Mouse (Mus musculus) MEL (cell line): ENCODE data around the gene Naif1. TPM values are rescaled to one million over a fixed set of nuclear protein-coding genes. Genes with fewer than 3 reads are reported as not detected.

Source experiments
- DNase-seq: peaks from one replicate; pipeline ENCODE4 v3.0.0; 2011; ENCODE audit warnings: low read depth, low spot score
- H3K27ac ChIP-seq: 2 replicates; pipeline ENCODE4 v1.5.1; 2012; ENCODE audit warnings: low read depth, mild to moderate bottlenecking, control low read depth, low read length, moderate library complexity; ENCODE audit not compliant: control insufficient read depth
- H3K27me3 ChIP-seq, 2 experiments: fragments of 150-350 bp in 1 of 2; sonication (generic) in 1 of 2; 2 replicates each; pipeline ENCODE4 v1.6.1; 2012; ENCODE audit warnings: low read length in 2 of 2, mild to moderate bottlenecking in 2 of 2, improper control_type of control experiment in 1 of 2, moderate library complexity in 1 of 2; ENCODE audit not compliant: insufficient read depth in 2 of 2, control insufficient read depth in 1 of 2
- H3K36me3 ChIP-seq, 2 experiments: 2 replicates each; pipeline ENCODE4 v1.6.1; 2012 to 2014; ENCODE audit warnings: low read length in 2 of 2, improper control_type of control experiment in 1 of 2, inconsistent platforms in 1 of 2, mild to moderate bottlenecking in 1 of 2; ENCODE audit not compliant: insufficient read depth in 2 of 2, control insufficient read depth in 1 of 2
- H3K4me1 ChIP-seq, 2 experiments: fragments of 150-350 bp in 1 of 2; sonication (generic) in 1 of 2; 2 replicates each; pipeline ENCODE4 v1.6.1; 2012; ENCODE audit warnings: low read length in 2 of 2, improper control_type of control experiment in 1 of 2, mild to moderate bottlenecking in 1 of 2; ENCODE audit not compliant: insufficient read depth in 2 of 2, control insufficient read depth in 1 of 2
- H3K4me3 ChIP-seq, 2 experiments: fragments of 150-350 bp in 1 of 2; sonication (generic) in 1 of 2; 2 replicates each; pipeline ENCODE4 v1.5.1; 2012; ENCODE audit warnings: low read depth in 2 of 2, low read length in 2 of 2, mild to moderate bottlenecking in 2 of 2, moderate library complexity in 2 of 2, control low read depth in 1 of 2, improper control_type of control experiment in 1 of 2; ENCODE audit not compliant: control insufficient read depth in 1 of 2, insufficient read depth in 1 of 2
- H3K79me2 ChIP-seq: 2 replicates; pipeline ENCODE4 v1.6.1; 2012; ENCODE audit warnings: mild to moderate bottlenecking, low read length, moderate library complexity; ENCODE audit not compliant: control insufficient read depth, poor library complexity, insufficient read depth
- H3K9ac ChIP-seq: 2 replicates; pipeline ENCODE4 v1.6.1; 2012; ENCODE audit warnings: low read depth, mild to moderate bottlenecking, control low read depth, low read length, moderate library complexity; ENCODE audit not compliant: control insufficient read depth, poor library complexity, severe bottlenecking
- H3K9me3 ChIP-seq: fragments of 150-350 bp; sonication (generic); replicated peaks from 2 replicates; pipeline ENCODE4 v1.6.1; 2012; ENCODE audit warnings: mild to moderate bottlenecking, low read length, improper control_type of control experiment, moderate library complexity; ENCODE audit not compliant: insufficient read depth
- BHLHE40 ChIP-seq: IDR thresholded peaks from 2 replicates; pipeline ENCODE4 v1.6.1; 2012; ENCODE audit warnings: low read depth, mild to moderate bottlenecking, inconsistent platforms, low read length, improper control_type of control experiment, borderline replicate concordance
- CHD1 ChIP-seq: IDR thresholded peaks from 2 replicates; pipeline ENCODE4 v1.6.1; 2012; ENCODE audit warnings: low read depth, mild to moderate bottlenecking, inconsistent platforms, low read length, improper control_type of control experiment
- CHD2 ChIP-seq: IDR thresholded peaks from 2 replicates; pipeline ENCODE4 v1.6.1; 2011; ENCODE audit warnings: low read length, improper control_type of control experiment
- CTCF ChIP-seq, 3 experiments: IDR thresholded peaks in 2 of 3; conservative IDR thresholded peaks in 1 of 3; 2 replicates each; pipeline ENCODE4 v1.5.1; 2011 to 2012; ENCODE audit warnings: low read length in 3 of 3, low read depth in 2 of 3, mild to moderate bottlenecking in 2 of 3, improper control_type of control experiment in 1 of 3, inconsistent platforms in 1 of 3, mixed read lengths in 1 of 3, moderate library complexity in 1 of 3; ENCODE audit not compliant: control insufficient read depth in 1 of 3, insufficient read depth in 1 of 3, poor library complexity in 1 of 3, severe bottlenecking in 1 of 3
- E2F4 ChIP-seq: IDR thresholded peaks from 2 replicates; pipeline ENCODE4 v1.6.1; 2011; ENCODE audit warnings: low read depth, low read length, improper control_type of control experiment, borderline replicate concordance
- ELF1 ChIP-seq: IDR thresholded peaks from 2 replicates; pipeline ENCODE4 v1.6.1; 2014; ENCODE audit warnings: low read depth, mild to moderate bottlenecking, inconsistent platforms, low read length, improper control_type of control experiment, moderate library complexity
- EP300 ChIP-seq, 2 experiments: IDR thresholded peaks; 2 replicates each; pipeline ENCODE4 v1.6.1; 2011; ENCODE audit warnings: improper control_type of control experiment in 2 of 2, low read length in 2 of 2, low read depth in 1 of 2, mild to moderate bottlenecking in 1 of 2
- ETS1 ChIP-seq: IDR thresholded peaks from 2 replicates; pipeline ENCODE4 v1.6.1; 2012; ENCODE audit warnings: low read depth, mild to moderate bottlenecking, inconsistent platforms, low read length, improper control_type of control experiment, moderate library complexity
- GATA1 ChIP-seq: IDR thresholded peaks from 2 replicates; pipeline ENCODE4 v1.6.1; 2011; ENCODE audit warnings: low read depth, low read length, improper control_type of control experiment
- HCFC1 ChIP-seq: IDR thresholded peaks from 2 replicates; pipeline ENCODE4 v1.6.1; 2012; ENCODE audit warnings: low read depth, mild to moderate bottlenecking, inconsistent platforms, low read length, improper control_type of control experiment, moderate library complexity
- JUND ChIP-seq: IDR thresholded peaks from 2 replicates; pipeline ENCODE4 v1.6.1; 2011; ENCODE audit warnings: low read depth, mild to moderate bottlenecking, improper control_type of control experiment, low read length
- KAT2A ChIP-seq: conservative IDR thresholded peaks from 2 replicates; pipeline ENCODE4 v1.6.1; 2012; ENCODE audit warnings: low read depth, low read length, improper control_type of control experiment, inconsistent platforms
- MAX ChIP-seq: IDR thresholded peaks from 2 replicates; pipeline ENCODE4 v1.6.1; 2011; ENCODE audit warnings: low read length, improper control_type of control experiment
- MAZ ChIP-seq: IDR thresholded peaks from 2 replicates; pipeline ENCODE4 v1.6.1; 2012; ENCODE audit warnings: low read depth, mild to moderate bottlenecking, inconsistent platforms, low read length, improper control_type of control experiment
- MEF2A ChIP-seq: IDR thresholded peaks from 2 replicates; pipeline ENCODE4 v1.6.1; 2014; ENCODE audit warnings: low read depth, mild to moderate bottlenecking, inconsistent platforms, low read length, improper control_type of control experiment; ENCODE audit not compliant: poor library complexity, insufficient replicate concordance, severe bottlenecking; ENCODE audit errors: extremely low read depth
- MXI1 ChIP-seq: IDR thresholded peaks from 2 replicates; pipeline ENCODE4 v1.6.1; 2011; ENCODE audit warnings: mild to moderate bottlenecking, low read depth, low read length, improper control_type of control experiment
- MYB ChIP-seq: IDR thresholded peaks from 2 replicates; pipeline ENCODE4 v1.6.1; 2011; ENCODE audit warnings: mild to moderate bottlenecking, low read depth, low read length, improper control_type of control experiment
- MYC ChIP-seq: IDR thresholded peaks from 2 replicates; pipeline ENCODE4 v1.6.1; 2011; ENCODE audit warnings: low read depth, mild to moderate bottlenecking, low read length, improper control_type of control experiment, moderate library complexity
- NELFE ChIP-seq: IDR thresholded peaks from 2 replicates; pipeline ENCODE4 v1.6.1; 2011; ENCODE audit warnings: low read depth, low read length, improper control_type of control experiment
- POLR2A ChIP-seq, 2 experiments: IDR thresholded peaks; 2 replicates each; pipeline ENCODE4 v1.6.1; 2011 to 2012; ENCODE audit warnings: low read length in 2 of 2, mild to moderate bottlenecking in 2 of 2, control low read depth in 1 of 2, improper control_type of control experiment in 1 of 2, low read depth in 1 of 2, moderate library complexity in 1 of 2; ENCODE audit not compliant: control insufficient read depth in 1 of 2, insufficient read depth in 1 of 2, poor library complexity in 1 of 2
- POLR2AphosphoS2 ChIP-seq: IDR thresholded peaks from 2 replicates; pipeline ENCODE4 v1.6.1; 2011; ENCODE audit warnings: low read length, improper control_type of control experiment
- POLR2AphosphoS5 ChIP-seq: IDR thresholded peaks from 2 replicates; pipeline ENCODE4 v1.6.1; 2012; ENCODE audit warnings: low read depth, borderline replicate concordance, mild to moderate bottlenecking, inconsistent platforms, low read length, moderate library complexity, mixed read lengths
- RAD21 ChIP-seq: IDR thresholded peaks from 2 replicates; pipeline ENCODE4 v1.6.1; 2011; ENCODE audit warnings: mild to moderate bottlenecking, low read depth, low read length, improper control_type of control experiment
- RCOR1 ChIP-seq: IDR thresholded peaks from 2 replicates; pipeline ENCODE4 v1.6.1; 2012; ENCODE audit warnings: low read depth, mild to moderate bottlenecking, inconsistent platforms, low read length, improper control_type of control experiment
- SMC3 ChIP-seq: IDR thresholded peaks from 2 replicates; pipeline ENCODE4 v1.6.1; 2011; ENCODE audit warnings: low read depth, low read length, improper control_type of control experiment
- TAL1 ChIP-seq: IDR thresholded peaks from 2 replicates; pipeline ENCODE4 v1.6.1; 2012; ENCODE audit warnings: mild to moderate bottlenecking, inconsistent platforms, low read length, moderate library complexity, mixed read lengths
- TBP ChIP-seq: IDR thresholded peaks from 2 replicates; pipeline ENCODE4 v1.8.0; 2011; ENCODE audit warnings: low read depth, low read length, improper control_type of control experiment
- TCF12 ChIP-seq: IDR thresholded peaks from 2 replicates; pipeline ENCODE4 v1.6.1; 2014; ENCODE audit warnings: low read depth, mild to moderate bottlenecking, inconsistent platforms, low read length, improper control_type of control experiment, moderate library complexity
- UBTF ChIP-seq: IDR thresholded peaks from 2 replicates; pipeline ENCODE4 v1.6.1; 2012; ENCODE audit warnings: low read depth, mild to moderate bottlenecking, inconsistent platforms, low read length, improper control_type of control experiment, moderate library complexity, borderline replicate concordance; ENCODE audit not compliant: insufficient read depth
- USF1 ChIP-seq: IDR thresholded peaks from 2 replicates; pipeline ENCODE4 v1.6.1; 2014; ENCODE audit warnings: low read depth, mild to moderate bottlenecking, inconsistent platforms, low read length, improper control_type of control experiment, moderate library complexity
- ZKSCAN1 ChIP-seq: IDR thresholded peaks from 2 replicates; pipeline ENCODE4 v1.6.1; 2012; ENCODE audit warnings: low read depth, mild to moderate bottlenecking, inconsistent platforms, low read length, improper control_type of control experiment, moderate library complexity
- ZMIZ1 ChIP-seq: IDR thresholded peaks from 2 replicates; pipeline ENCODE4 v1.6.1; 2012; ENCODE audit warnings: low read depth, mild to moderate bottlenecking, inconsistent platforms, low read length, improper control_type of control experiment, moderate library complexity
- ZNF384 ChIP-seq: IDR thresholded peaks from 2 replicates; pipeline ENCODE4 v1.6.1; 2012; ENCODE audit warnings: low read depth, mild to moderate bottlenecking, inconsistent platforms, low read length, improper control_type of control experiment
- polyA plus RNA-seq, 2 experiments: library from polyadenylated mRNA; stranded (reverse) in 1 of 2; unstranded in 1 of 2; fragments of >175 nt in 1 of 2; fragments of >200 nt in 1 of 2; gene quantifications; 2 replicates each; pipeline versions ENCODE4 v1.2.1 to v1.2.4; 2012; ENCODE audit warnings: low replicate concordance in 2 of 2, low read depth in 1 of 2; ENCODE audit not compliant: insufficient read length in 2 of 2, insufficient read depth in 1 of 2, missing spikeins in 1 of 2
- total RNA-seq: library from RNA; depleted of rRNA; stranded (reverse); fragments of 300-350 nt; gene quantifications from 2 replicates; pipeline ENCODE4 v1.2.3, GENCODE M21; 2012

The Naif1 gene
- total and polyA plus RNA-seq, 3 experiments, result 4.9 to 8.5 TPM; not detected in 1

- H3K9me3 ChIP-seq, result no peaks in the 10 kb centered on the region
- H3K79me2 ChIP-seq, result no peaks in the 10 kb centered on the region; the same call in 1 of the 2 replicates
- peak overlapping the region; percentile 97 for H3K27ac ChIP-seq
- peak overlapping the region; percentile 48 for H3K9ac ChIP-seq
- peak; percentile 88 for DNase-seq
- H3K4me3 ChIP-seq, result peak overlapping the region; percentile 25 to 41; a peak in 3 of 4 replicates
- peaks cover 0 to 19% of the 10 kb centered on the region in 2 experiments; a peak in 2 of 4 replicates for H3K36me3 ChIP-seq
- TF ChIP-seq ZNF384 (no peak), CHD2 (no peak), RAD21 (no peak), MAZ (0 out of 2 replicates have a peak, but pooled peaks have one; percentile 48), POLR2AphosphoS2 (no peak), EP300 (IDR thresholded peaks at IDR 0.05; ENCODE audit: low read depth in 1 of 2, low read length in 2 of 2) (peak; percentile 66 to 74), JUND (no peak), MAX (no peak), ETS1 (0 out of 2 replicates have a peak, but pooled peaks have one; percentile 57), RCOR1 (peak; percentile 71), TCF12 (peak; percentile 40; the same call in 1 of the 2 replicates), SMC3 (no peak), TBP (peak; percentile 98), TAL1 (0 out of 2 replicates have a peak, but pooled peaks have one; percentile 4), HCFC1 (no peak), MYB (no peak), BHLHE40 (no peak), USF1 (no peak), GATA1 (peak; percentile 75), MYC (0 out of 2 replicates have a peak, but pooled peaks have one; percentile 40), E2F4 (no peak), ZKSCAN1 (no peak), NELFE (no peak), ELF1 (peak; percentile 37; the same call in 1 of the 2 replicates), ZMIZ1 (no peak), UBTF (peak; percentile 98), POLR2A (IDR thresholded peaks at IDR 0.05; ENCODE audit: control insufficient read depth in 1 of 2, insufficient read depth in 1 of 2, low read depth in 1 of 2, low read length in 2 of 2, poor library complexity in 1 of 2) (no peak), MXI1 (no peak; the same call in 1 of the 2 replicates), KAT2A (no peak), MEF2A (no peak), POLR2AphosphoS5 (no peak), CHD1 (no peak), CTCF (IDR thresholded peaks at IDR 0.05 in 2 of 3, conservative IDR thresholded peaks at IDR 0.05 in 1 of 3; ENCODE audit: control insufficient read depth in 1 of 3, insufficient read depth in 1 of 3, low read depth in 2 of 3, low read length in 3 of 3, poor library complexity in 1 of 3, severe bottlenecking in 1 of 3) (no peak)
- no peaks in the 10 kb centered on the region for H3K27me3 ChIP-seq
- H3K4me1 ChIP-seq, result peaks cover 17 to 33% of the 10 kb centered on the region in 2 experiments
Measured at GRCm38 (mm10) chr2:32494522-32494921, 44.3 kb downstream of the Naif1 start.
